Mouse (Mus musculus): ENCODE results near the gene Phyhd1. TPM values are rescaled to one million over a fixed set of nuclear protein-coding genes. Genes with fewer than 3 reads are reported as not detected.
A peak's percentile ranks its signal among the peaks of the same experiment; 100 is the strongest.

Phyhd1 gene
- polyA plus RNA-seq, 1 experiment, result 11.3 TPM

- no peaks in the 10 kb centered on the region for H3K9me3 ChIP-seq
- H3K36me3 ChIP-seq (replicated peaks; ENCODE audit: low read length), result peaks cover 71% of the 10 kb centered on the region
- TF ChIP-seq FLI1 (IDR thresholded peaks at IDR 0.05; ENCODE audit: low read length), result no peak
- TF ChIP-seq GATA1 (IDR thresholded peaks at IDR 0.05; ENCODE audit: borderline replicate concordance, low read length), result no peak
- H3K27me3 ChIP-seq (replicated peaks), result no peaks in the 10 kb centered on the region
- H3K4me1 ChIP-seq, result peaks cover 90% of the 10 kb centered on the region
- peak overlapping the region; percentile 71 for H3K4me3 ChIP-seq (replicated peaks)
Observed at GRCm38 (mm10) chr2:30242509-30242908, 23.5 kb upstream of the Phyhd1 start.

GRCm38 (mm10) chr2:30243391-30243790, 22.6 kb upstream of the Phyhd1 start:
- H3K4me3 ChIP-seq (replicated peaks), result no peak overlapping the region
- H3K36me3 ChIP-seq (replicated peaks; ENCODE audit: low read length), result peaks cover 80% of the 10 kb centered on the region
- peaks cover 94% of the 10 kb centered on the region for H3K4me1 ChIP-seq
- no peaks in the 10 kb centered on the region for H3K9me3 ChIP-seq
- TF ChIP-seq FLI1 (IDR thresholded peaks at IDR 0.05; ENCODE audit: low read length) (no peak), GATA1 (IDR thresholded peaks at IDR 0.05; ENCODE audit: borderline replicate concordance, low read length) (no peak)
- H3K27me3 ChIP-seq (replicated peaks), result no peaks in the 10 kb centered on the region

DNA sequence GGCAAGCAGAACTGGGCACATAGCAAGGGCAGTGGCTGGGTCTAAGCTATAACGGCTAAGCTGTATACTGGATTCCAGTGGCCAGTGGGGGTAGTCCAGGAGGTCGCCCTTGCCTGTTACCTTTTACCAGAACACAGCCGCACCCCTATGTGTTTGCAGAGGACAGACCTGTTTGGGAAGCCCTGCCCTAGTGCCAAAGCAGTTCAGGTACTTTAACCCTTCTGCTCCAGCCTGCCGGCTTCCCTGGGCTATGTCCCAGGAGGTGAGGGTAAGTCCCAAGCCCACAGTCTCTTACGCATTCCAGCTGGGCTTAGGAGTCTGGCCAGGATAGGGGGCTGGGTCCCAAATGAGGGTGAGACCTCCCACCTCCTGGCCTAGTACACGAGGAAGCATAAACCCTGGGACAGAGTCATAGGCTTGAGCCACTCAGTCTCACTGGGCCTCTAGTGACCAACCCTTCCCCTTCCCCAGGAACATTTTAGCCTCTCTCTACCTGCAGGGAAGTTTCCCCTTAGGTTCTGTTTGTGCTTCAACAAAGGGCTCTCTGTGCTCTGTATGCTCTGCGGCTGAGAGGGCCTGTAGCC, 21.3 kb upstream of the Phyhd1 start:
- Histone ChIP-seq H3K9me3 (no peaks in the 10 kb centered on the region), H3K27me3 (replicated peaks) (no peaks in the 10 kb centered on the region), H3K4me1 (peaks cover 91% of the 10 kb centered on the region), H3K36me3 (replicated peaks; ENCODE audit: low read length) (peaks cover 93% of the 10 kb centered on the region), H3K4me3 (replicated peaks) (no peak overlapping the region)
- no peak for TF ChIP-seq GATA1 (IDR thresholded peaks at IDR 0.05; ENCODE audit: borderline replicate concordance, low read length)
- TF ChIP-seq FLI1 (IDR thresholded peaks at IDR 0.05; ENCODE audit: low read length), result no peak

DNA sequence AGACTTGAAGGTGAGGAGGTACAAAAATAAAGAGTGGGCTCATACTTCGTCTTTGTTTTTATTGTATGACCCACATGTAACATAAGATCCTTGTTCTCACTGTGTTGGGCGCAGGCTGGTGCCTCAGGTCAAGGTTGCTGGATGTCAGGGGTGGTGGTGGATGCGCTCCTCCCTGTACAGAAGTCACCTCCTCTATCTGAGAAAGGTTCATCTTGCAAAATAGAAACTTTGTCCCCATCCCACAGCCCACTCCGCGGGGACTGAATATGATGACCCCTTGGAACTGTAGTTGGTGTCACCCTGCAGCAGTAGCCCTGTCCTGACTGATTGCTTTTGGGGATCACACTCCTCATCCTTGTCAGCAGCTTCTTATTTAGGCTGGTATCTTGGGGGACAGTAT, 19.0 kb upstream of the Phyhd1 start:
- peaks cover 93% of the 10 kb centered on the region for H3K36me3 ChIP-seq (replicated peaks; ENCODE audit: low read length)
- peaks cover 89% of the 10 kb centered on the region for H3K4me1 ChIP-seq
- TF ChIP-seq FLI1 (IDR thresholded peaks at IDR 0.05; ENCODE audit: low read length), result no peak
- no peak for TF ChIP-seq GATA1 (IDR thresholded peaks at IDR 0.05; ENCODE audit: borderline replicate concordance, low read length)
- no peaks in the 10 kb centered on the region for H3K9me3 ChIP-seq
- no peaks in the 10 kb centered on the region for H3K27me3 ChIP-seq (replicated peaks)
- H3K4me3 ChIP-seq (replicated peaks), result no peak overlapping the region

DNA sequence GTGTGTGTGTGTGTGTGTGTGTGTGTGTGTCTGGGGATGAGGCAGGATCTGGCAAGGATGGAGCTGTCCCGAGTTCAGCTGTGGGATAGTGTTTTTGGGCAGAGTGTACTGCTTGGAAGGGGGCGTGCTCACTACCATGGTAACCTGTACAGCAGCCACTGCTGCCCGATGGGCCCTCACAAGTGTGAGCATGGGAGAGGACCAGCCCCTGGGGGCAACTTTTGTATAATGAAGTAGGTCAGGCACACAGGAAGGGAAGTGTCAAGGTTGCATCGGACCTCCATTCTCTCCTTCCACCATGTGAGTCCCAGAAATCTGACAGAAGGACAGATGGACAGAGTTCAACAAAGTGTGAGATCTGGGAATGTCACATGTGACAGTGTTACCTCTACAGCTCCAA, 18.3 kb upstream of the Phyhd1 start:
- H3K36me3 ChIP-seq (replicated peaks; ENCODE audit: low read length), result peaks cover 94% of the 10 kb centered on the region

DNA sequence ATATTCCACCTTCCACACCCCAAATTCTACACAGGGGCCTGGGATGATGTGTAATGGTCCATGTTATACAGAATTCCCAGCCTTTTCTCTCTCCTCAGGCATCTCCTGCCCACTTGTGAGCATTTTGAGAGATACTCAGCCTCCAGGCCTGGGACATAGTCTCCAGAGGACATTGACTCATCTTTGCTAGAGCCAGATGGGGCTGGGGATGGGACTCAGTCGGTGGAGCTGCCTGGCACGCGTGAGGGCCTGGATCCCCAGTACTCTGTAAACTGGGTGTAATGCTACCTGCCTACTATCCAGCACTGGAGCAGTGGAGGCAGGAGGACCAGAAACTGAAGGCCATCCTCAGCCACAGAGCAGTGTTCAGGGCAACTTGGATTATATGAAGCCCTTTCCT, 16.8 kb upstream of the Phyhd1 start:
- no peak for TF ChIP-seq FLI1 (IDR thresholded peaks at IDR 0.05; ENCODE audit: low read length)
- TF ChIP-seq GATA1 (IDR thresholded peaks at IDR 0.05; ENCODE audit: borderline replicate concordance, low read length), result no peak
- peaks cover 94% of the 10 kb centered on the region for H3K36me3 ChIP-seq (replicated peaks; ENCODE audit: low read length)
- H3K4me3 ChIP-seq (replicated peaks), result no peak overlapping the region
- H3K9me3 ChIP-seq, result no peaks in the 10 kb centered on the region
- no peaks in the 10 kb centered on the region for H3K27me3 ChIP-seq (replicated peaks)
- peaks cover 89% of the 10 kb centered on the region for H3K4me1 ChIP-seq

More for the DNA sequence above, 18.3 kb upstream of the Phyhd1 start:
- Histone ChIP-seq H3K4me3 (replicated peaks) (no peak overlapping the region), H3K27me3 (replicated peaks) (no peaks in the 10 kb centered on the region), H3K9me3 (no peaks in the 10 kb centered on the region), H3K4me1 (peaks cover 89% of the 10 kb centered on the region)
- TF ChIP-seq GATA1 (IDR thresholded peaks at IDR 0.05; ENCODE audit: borderline replicate concordance, low read length), result no peak
- TF ChIP-seq FLI1 (IDR thresholded peaks at IDR 0.05; ENCODE audit: low read length), result no peak

- Histone ChIP-seq H3K4me3 (replicated peaks) (peak overlapping the region; percentile 7), H3K4me1 (peaks cover 87% of the 10 kb centered on the region), H3K36me3 (replicated peaks; ENCODE audit: low read length) (peaks cover 95% of the 10 kb centered on the region), H3K27me3 (replicated peaks) (no peaks in the 10 kb centered on the region), H3K9me3 (no peaks in the 10 kb centered on the region)
- TF ChIP-seq FLI1 (IDR thresholded peaks at IDR 0.05; ENCODE audit: low read length) (no peak), GATA1 (IDR thresholded peaks at IDR 0.05; ENCODE audit: borderline replicate concordance, low read length) (no peak)
Observed at GRCm38 (mm10) chr2:30250166-30251128, 15.6 kb upstream of the Phyhd1 start.

DNA sequence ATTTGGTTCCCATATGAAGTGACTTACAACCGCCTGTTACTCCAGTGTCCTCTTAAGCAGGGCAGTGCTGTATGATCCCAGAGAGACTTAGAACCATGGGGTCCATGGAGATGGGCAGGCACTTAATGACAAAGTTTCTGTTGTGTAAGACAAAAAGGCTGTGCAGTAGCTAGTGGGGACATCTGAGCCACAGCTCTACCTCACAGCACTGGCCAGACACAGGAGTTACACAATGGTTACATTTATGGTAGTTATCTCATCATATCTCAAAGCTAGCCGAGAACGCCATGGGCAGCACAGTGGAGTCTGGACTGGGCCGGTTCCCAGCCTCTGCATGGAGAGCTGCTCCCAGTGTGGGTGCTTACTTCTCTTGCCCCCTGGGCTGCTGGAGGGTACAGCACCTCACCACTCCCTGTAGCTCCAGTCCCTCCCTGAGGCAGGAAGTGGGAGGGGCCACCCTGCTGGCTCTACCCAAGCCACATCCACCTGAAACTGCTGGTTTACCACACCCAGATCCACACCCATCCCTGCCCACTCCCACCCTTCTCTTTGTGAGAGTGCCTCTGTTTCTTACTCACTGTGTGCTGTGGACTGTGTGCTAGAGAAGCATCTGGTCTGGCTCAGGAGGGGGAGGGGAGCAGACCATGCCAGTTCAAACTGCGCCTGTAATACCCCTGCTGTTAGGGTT, 14.4 kb upstream of the Phyhd1 start:
- H3K27me3 ChIP-seq (replicated peaks), result no peaks in the 10 kb centered on the region
- H3K9me3 ChIP-seq, result no peaks in the 10 kb centered on the region
- H3K4me1 ChIP-seq, result peaks cover 87% of the 10 kb centered on the region
- TF ChIP-seq FLI1 (IDR thresholded peaks at IDR 0.05; ENCODE audit: low read length) (no peak), GATA1 (IDR thresholded peaks at IDR 0.05; ENCODE audit: borderline replicate concordance, low read length) (no peak)
- peak overlapping the region; percentile 44 for H3K4me3 ChIP-seq (replicated peaks)
- peaks cover 95% of the 10 kb centered on the region for H3K36me3 ChIP-seq (replicated peaks; ENCODE audit: low read length)

- Histone ChIP-seq H3K27me3 (replicated peaks) (no peaks in the 10 kb centered on the region), H3K4me1 (peaks cover 90% of the 10 kb centered on the region), H3K9me3 (no peaks in the 10 kb centered on the region), H3K36me3 (replicated peaks; ENCODE audit: low read length) (peaks cover 98% of the 10 kb centered on the region), H3K4me3 (replicated peaks) (no peak overlapping the region)
- TF ChIP-seq FLI1 (IDR thresholded peaks at IDR 0.05; ENCODE audit: low read length), result no peak
- TF ChIP-seq GATA1 (IDR thresholded peaks at IDR 0.05; ENCODE audit: borderline replicate concordance, low read length), result no peak
Observed at GRCm38 (mm10) chr2:30252521-30252920, 13.5 kb upstream of the Phyhd1 start.

All from megakaryocyte, embryonic 14.5 days (primary cell).